Mouse (Mus musculus): ENCODE measurements around the gene Eef1e1. TPM values are rescaled to one million over a fixed set of nuclear protein-coding genes. Genes with fewer than 3 reads are reported as not detected.

Eef1e1 gene
- polyA plus RNA-seq, 1 experiment from 2014 or later, result 91.6 TPM

- Histone ChIP-seq H3K4me2 (no peak overlapping the region), H3K27me3 (no peaks in the 10 kb centered on the region), H3K9me3 (no peaks in the 10 kb centered on the region), H3K36me3 (peaks cover 34% of the 10 kb centered on the region), H3K27ac (no peak overlapping the region), H3K4me3 (no peak overlapping the region), H3K9ac (no peak overlapping the region), H3K4me1 (replicated peaks) (no peaks in the 10 kb centered on the region)
- WGBS, result 91% methylated on average over 5 of the region's 5 CpGs
- no peak for ATAC-seq (ENCODE audit: low FRiP score)
Observed at GRCm38 (mm10) chr13:38641414-38641813, 17.4 kb downstream of the Eef1e1 start.

DNA sequence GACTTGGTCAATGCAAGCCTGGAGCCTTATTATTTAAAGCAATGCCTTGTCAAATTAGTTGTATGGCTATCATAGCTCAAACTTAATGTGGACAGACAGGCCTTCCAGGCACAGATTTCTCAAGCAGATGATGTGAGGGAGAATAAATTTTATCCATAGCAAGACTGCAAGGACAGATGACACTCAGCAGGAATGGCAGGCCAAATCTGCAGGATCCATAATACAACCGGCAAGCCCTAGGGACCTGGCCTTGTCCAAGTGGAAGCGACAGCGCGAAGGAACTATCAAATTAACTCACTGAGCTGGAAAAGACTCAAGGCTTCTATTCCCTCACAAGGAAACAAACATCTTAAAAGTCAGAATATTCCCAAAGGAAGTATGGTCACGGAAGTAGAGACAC lies 17.9 kb downstream of the Eef1e1 start:
- ATAC-seq (ENCODE audit: low FRiP score), result no peak
- H3K4me3 ChIP-seq, result no peak overlapping the region
- H3K36me3 ChIP-seq, result peaks cover 30% of the 10 kb centered on the region
- no peak overlapping the region for H3K9ac ChIP-seq
- H3K9me3 ChIP-seq, result no peaks in the 10 kb centered on the region
- H3K27ac ChIP-seq, result no peak overlapping the region
- no peaks in the 10 kb centered on the region for H3K4me1 ChIP-seq (replicated peaks)
- 87% methylated on average over 5 of the region's 5 CpGs for WGBS
- no peaks in the 10 kb centered on the region for H3K27me3 ChIP-seq
- no peak overlapping the region for H3K4me2 ChIP-seq

- 79% methylated on average over 11 of the region's 11 CpGs for WGBS
- H3K4me1 ChIP-seq (replicated peaks), result peaks cover 6% of the 10 kb centered on the region
- no peak overlapping the region for H3K4me3 ChIP-seq
- peaks cover 11% of the 10 kb centered on the region for H3K36me3 ChIP-seq
- H3K27ac ChIP-seq, result no peak overlapping the region
- H3K4me2 ChIP-seq, result no peak overlapping the region
- H3K27me3 ChIP-seq, result no peaks in the 10 kb centered on the region
- ATAC-seq (ENCODE audit: low FRiP score), result no peak
- H3K9me3 ChIP-seq, result no peaks in the 10 kb centered on the region
- H3K9ac ChIP-seq, result no peak overlapping the region
Observed at GRCm38 (mm10) chr13:38638694-38639093, 20.2 kb downstream of the Eef1e1 start.

DNA sequence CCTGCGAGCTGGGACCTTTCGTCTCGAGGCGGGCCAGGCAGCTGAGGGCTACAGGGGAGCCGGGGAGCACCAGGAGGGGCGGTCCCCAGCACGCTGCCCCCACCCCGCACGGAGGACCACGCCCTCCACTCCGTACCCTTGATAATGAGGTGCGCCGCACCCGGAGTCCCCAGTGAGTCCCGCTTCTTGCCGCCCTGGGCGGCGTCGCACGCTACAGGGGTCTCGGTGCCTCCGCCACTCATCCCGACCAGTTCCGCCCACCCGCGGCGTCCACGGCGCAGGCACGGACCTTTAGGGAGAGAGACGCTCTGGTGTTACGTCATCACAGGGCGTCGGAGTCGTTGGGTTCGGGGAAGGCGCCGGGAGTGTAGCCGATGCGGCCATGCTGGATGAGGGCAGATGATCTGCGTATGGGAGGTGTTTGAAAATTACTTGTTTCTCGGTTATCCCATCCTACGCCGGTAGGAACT lies 24.0 kb downstream of the Eef1e1 start, which contains the start of gene Bloc1s5:
Gene Bloc1s5 (minus strand): TSS at position 310 of the 470 bp plus-strand sequence.
- Histone ChIP-seq H3K9me3 (no peaks in the 10 kb centered on the region), H3K4me1 (replicated peaks) (peaks cover 7% of the 10 kb centered on the region), H3K4me2 (peak within 1 kb of the TSS; percentile 57), H3K36me3 (peaks cover 12% of the 10 kb centered on the region; the same call in 1 of the 2 replicates), H3K9ac (peak within 1 kb of the TSS; percentile 89), H3K27ac (peak within 1 kb of the TSS; percentile 82), H3K4me3 (peak within 1 kb of the TSS; percentile 81), H3K27me3 (no peaks in the 10 kb centered on the region)
- peak; percentile 96 for ATAC-seq (ENCODE audit: low FRiP score)
- WGBS, result under 1% methylated on average over 44 of the region's 44 CpGs

DNA sequence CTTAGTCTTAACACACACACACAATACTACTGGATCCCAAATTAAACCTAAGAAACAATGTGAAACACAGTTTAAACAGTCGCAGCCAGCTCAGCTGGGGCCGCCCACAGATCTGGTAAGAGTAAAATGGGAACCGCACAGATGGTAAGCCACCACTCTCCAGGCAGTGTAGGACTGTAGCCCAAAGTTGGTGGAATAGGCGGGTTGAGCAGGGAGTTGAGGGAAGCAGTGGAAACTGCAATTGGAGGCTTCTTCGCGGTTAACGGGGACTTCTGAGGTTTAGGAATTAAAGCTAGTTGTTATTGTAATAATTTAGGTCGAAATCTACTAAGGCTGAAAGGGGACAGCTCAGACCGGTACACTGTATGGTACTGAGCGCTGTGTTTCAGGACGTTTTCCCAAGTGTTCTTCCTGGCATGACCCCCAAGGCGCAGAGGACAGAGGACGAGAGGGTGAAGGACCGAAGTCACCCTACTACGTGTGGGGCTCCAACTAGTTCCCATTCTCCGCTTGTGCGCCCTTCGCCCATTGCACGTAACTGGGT lies 24.5 kb downstream of the Eef1e1 start:
- Histone ChIP-seq H3K36me3 (peaks cover 9% of the 10 kb centered on the region; the same call in 1 of the 2 replicates), H3K4me1 (replicated peaks) (peaks cover 7% of the 10 kb centered on the region)
- WGBS, result under 1% methylated on average over 19 of the region's 19 CpGs

GRCm38 (mm10) chr13:38633287-38634000 lies 25.4 kb downstream of the Eef1e1 start:
- Histone ChIP-seq H3K27ac (no peak overlapping the region), H3K9me3 (no peaks in the 10 kb centered on the region), H3K4me3 (peak overlapping the region; percentile 81; the same call in 1 of the 2 replicates), H3K36me3 (peaks cover 14% of the 10 kb centered on the region; the same call in 1 of the 2 replicates), H3K27me3 (no peaks in the 10 kb centered on the region), H3K9ac (no peak overlapping the region), H3K4me1 (replicated peaks) (peaks cover 7% of the 10 kb centered on the region), H3K4me2 (peak overlapping the region; percentile 57; the same call in 1 of the 2 replicates)
- WGBS, result 93% methylated on average over 6 of the region's 6 CpGs
- no peak for ATAC-seq (ENCODE audit: low FRiP score)

More for the DNA sequence above, 24.5 kb downstream of the Eef1e1 start:
- peak overlapping the region; percentile 89 for H3K9ac ChIP-seq
- H3K27me3 ChIP-seq, result no peaks in the 10 kb centered on the region
- peak; percentile 85 for ATAC-seq (ENCODE audit: low FRiP score)
- no peaks in the 10 kb centered on the region for H3K9me3 ChIP-seq
- H3K4me3 ChIP-seq, result peak overlapping the region; percentile 81
- peak overlapping the region; percentile 57 for H3K4me2 ChIP-seq
- peak overlapping the region; percentile 82 for H3K27ac ChIP-seq

DNA sequence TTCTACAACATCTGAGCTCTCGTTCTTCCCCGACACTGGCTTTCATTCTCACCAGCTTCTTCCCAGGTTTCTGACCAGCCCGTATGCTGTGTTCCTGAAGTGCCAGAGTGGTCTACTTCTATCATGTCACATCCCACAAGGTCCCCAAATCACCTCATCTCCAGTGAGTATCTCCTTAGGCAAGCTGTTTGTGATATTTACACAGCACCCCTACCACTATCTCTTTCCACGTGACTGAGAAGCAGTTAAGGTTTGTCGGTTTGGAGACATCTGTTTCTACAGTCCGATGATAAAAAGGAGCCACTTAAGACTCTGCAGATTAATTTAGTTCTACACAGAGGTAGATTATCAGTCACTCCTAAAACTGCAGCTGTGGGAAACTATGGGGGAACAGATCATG lies 26.3 kb downstream of the Eef1e1 start:
- ATAC-seq (ENCODE audit: low FRiP score), result no peak
- Histone ChIP-seq H3K4me1 (replicated peaks) (peaks cover 7% of the 10 kb centered on the region), H3K9me3 (no peaks in the 10 kb centered on the region), H3K4me2 (no peak overlapping the region), H3K27me3 (no peaks in the 10 kb centered on the region), H3K27ac (no peak overlapping the region), H3K36me3 (peaks cover 14% of the 10 kb centered on the region; the same call in 1 of the 2 replicates), H3K4me3 (no peak overlapping the region), H3K9ac (no peak overlapping the region)
- WGBS, result 91% methylated on average over 6 of the region's 6 CpGs

GRCm38 (mm10) chr13:38626229-38626525 lies 32.7 kb downstream of the Eef1e1 start:
- H3K9me3 ChIP-seq, result no peaks in the 10 kb centered on the region
- H3K4me1 ChIP-seq (replicated peaks), result peaks cover 5% of the 10 kb centered on the region; the same call in 1 of the 2 replicates
- no peak for ATAC-seq (ENCODE audit: low FRiP score)
- H3K4me3 ChIP-seq, result no peak overlapping the region
- no peak overlapping the region for H3K9ac ChIP-seq
- 19% methylated on average over 6 of the region's 6 CpGs for WGBS
- H3K36me3 ChIP-seq, result peaks cover 31% of the 10 kb centered on the region
- H3K27ac ChIP-seq, result no peak overlapping the region
- no peak overlapping the region for H3K4me2 ChIP-seq
- H3K27me3 ChIP-seq, result no peaks in the 10 kb centered on the region

DNA sequence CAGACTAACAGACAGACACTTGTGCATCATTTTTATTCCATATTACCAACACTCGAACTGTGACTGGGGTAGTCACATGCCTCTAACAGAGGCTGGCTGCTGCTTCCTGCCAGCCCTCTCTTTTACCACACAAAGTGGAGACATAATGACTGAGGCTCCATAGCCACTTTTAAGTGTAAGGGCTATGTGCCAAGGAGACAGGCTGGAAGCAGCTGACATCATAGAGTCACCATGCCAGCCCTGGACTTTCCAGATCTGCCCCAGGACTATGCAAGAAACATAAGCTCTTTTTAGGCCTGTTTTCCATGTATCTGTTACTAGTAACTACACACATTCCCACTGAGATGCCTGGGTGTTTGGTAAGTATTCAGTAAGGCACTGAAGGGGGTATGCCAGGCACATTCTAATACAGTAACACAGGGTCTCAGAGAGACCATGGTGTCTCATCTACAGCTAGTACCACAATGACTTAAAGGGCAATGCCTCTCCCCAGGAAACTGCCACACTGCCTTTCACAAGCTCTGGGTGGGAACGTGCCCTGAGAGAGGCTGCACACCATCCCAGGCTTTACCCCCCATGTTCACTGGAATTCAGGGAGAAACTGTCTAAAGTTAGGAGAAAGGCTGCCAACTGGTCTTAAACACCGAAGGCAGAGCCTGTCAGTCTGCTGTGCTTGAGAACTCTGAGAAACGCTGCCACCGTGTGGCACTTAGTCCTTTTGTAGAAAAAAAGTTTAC lies 33.2 kb downstream of the Eef1e1 start:
- no peak overlapping the region for H3K9ac ChIP-seq
- peaks cover 33% of the 10 kb centered on the region for H3K36me3 ChIP-seq
- H3K9me3 ChIP-seq, result no peaks in the 10 kb centered on the region
- peaks cover 5% of the 10 kb centered on the region; the same call in 1 of the 2 replicates for H3K4me1 ChIP-seq (replicated peaks)
- no peak overlapping the region for H3K27ac ChIP-seq
- H3K4me2 ChIP-seq, result no peak overlapping the region
- no peak overlapping the region for H3K4me3 ChIP-seq
- no peak for ATAC-seq (ENCODE audit: low FRiP score)
- H3K27me3 ChIP-seq, result no peaks in the 10 kb centered on the region
- 23% methylated on average over 5 of the region's 5 CpGs for WGBS

DNA sequence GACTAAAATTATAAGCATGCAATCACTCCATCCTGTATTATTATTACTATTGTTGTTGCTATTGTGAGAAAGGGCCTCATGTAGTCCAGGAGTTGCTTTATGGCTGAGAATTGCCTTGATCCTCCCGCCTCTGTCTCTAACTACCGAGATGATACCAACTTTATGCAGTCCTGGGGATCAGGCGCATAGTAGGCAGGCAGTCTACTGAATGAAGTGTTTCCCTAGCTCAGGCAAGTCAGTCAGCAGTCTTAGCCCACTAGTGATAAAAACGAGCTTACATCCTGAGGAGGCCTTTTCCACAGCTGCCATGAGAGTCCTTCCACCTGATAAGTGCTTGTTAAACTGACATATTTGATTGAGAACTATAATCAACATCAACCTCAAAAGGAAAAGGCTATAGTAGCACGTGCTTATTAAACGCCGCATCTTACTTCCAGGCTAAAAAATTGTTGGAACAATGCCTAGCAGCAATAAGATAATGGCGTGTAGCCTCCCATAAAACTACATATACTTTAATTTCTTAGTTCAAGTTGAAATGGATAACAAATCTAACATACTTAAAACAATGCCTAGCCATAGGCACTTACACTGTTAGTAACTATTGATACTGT lies 34.5 kb downstream of the Eef1e1 start:
- Histone ChIP-seq H3K4me2 (no peak overlapping the region), H3K4me3 (no peak overlapping the region), H3K4me1 (replicated peaks) (peaks cover 5% of the 10 kb centered on the region; the same call in 1 of the 2 replicates), H3K9ac (no peak overlapping the region), H3K27ac (no peak overlapping the region), H3K9me3 (no peaks in the 10 kb centered on the region), H3K27me3 (no peaks in the 10 kb centered on the region), H3K36me3 (peaks cover 25% of the 10 kb centered on the region)
- no peak for ATAC-seq (ENCODE audit: low FRiP score)
- 91% methylated on average over 8 of the region's 8 CpGs for WGBS

GRCm38 (mm10) chr13:38623296-38623695 lies 35.6 kb downstream of the Eef1e1 start:
- Histone ChIP-seq H3K4me1 (replicated peaks) (peaks cover 5% of the 10 kb centered on the region; the same call in 1 of the 2 replicates), H3K4me3 (no peak overlapping the region), H3K9ac (no peak overlapping the region), H3K27ac (no peak overlapping the region), H3K4me2 (no peak overlapping the region), H3K9me3 (no peaks in the 10 kb centered on the region), H3K36me3 (peaks cover 19% of the 10 kb centered on the region), H3K27me3 (no peaks in the 10 kb centered on the region)
- WGBS, result 89% methylated on average over 5 of the region's 5 CpGs
- ATAC-seq (ENCODE audit: low FRiP score), result no peak

Measured in hindbrain, embryonic 13.5 days (tissue).